Mouse (Mus musculus) myocyte (in vitro differentiated cells): ENCODE measurements around the gene Trappc3. TPM values are rescaled to one million over a fixed set of nuclear protein-coding genes. Genes with fewer than 3 reads are reported as not detected.

Experiments
- H3K27me3 ChIP-seq: one replicate; pipeline ENCODE4 v1.6.1; 2011; ENCODE audit not compliant: control insufficient read depth, insufficient read depth, insufficient read length
- H3K36me3 ChIP-seq: one replicate; pipeline ENCODE4 v1.6.1; 2011; ENCODE audit not compliant: control insufficient read depth, insufficient read depth
- H3K4me2 ChIP-seq: one replicate; pipeline ENCODE4 v1.6.1; 2011; ENCODE audit warnings: low read depth, control low read depth
- H3K4me3 ChIP-seq: one replicate; pipeline ENCODE4 v1.5.1; 2011; ENCODE audit warnings: mild to moderate bottlenecking, control low read depth, moderate library complexity
- H3K79me2 ChIP-seq: one replicate; pipeline ENCODE4 v1.6.1; 2011; ENCODE audit not compliant: control insufficient read depth, insufficient read depth
- H3ac ChIP-seq: one replicate; pipeline ENCODE4 v1.6.1; 2011; ENCODE audit not compliant: control insufficient read depth, insufficient read length
- CEBPB ChIP-seq: IDR thresholded peaks from 2 replicates; pipeline ENCODE4 v1.6.1; 2011; ENCODE audit warnings: mild to moderate bottlenecking, moderate library complexity; ENCODE audit not compliant: poor library complexity, insufficient read depth, severe bottlenecking
- E2F4 ChIP-seq: IDR thresholded peaks from one replicate; pipeline ENCODE4 v1.6.1; 2011; ENCODE audit warnings: mild to moderate bottlenecking, control low read depth, moderate library complexity; ENCODE audit not compliant: insufficient read depth
- MAX ChIP-seq: IDR thresholded peaks from one replicate; pipeline ENCODE4 v1.6.1; 2011; ENCODE audit warnings: low read depth, mild to moderate bottlenecking, control low read depth
- MYOD1 ChIP-seq, 3 experiments: IDR thresholded peaks; one replicate each; pipeline ENCODE4 v1.6.1; 2011; ENCODE audit warnings: control low read depth in 2 of 3, low read depth in 2 of 3, mild to moderate bottlenecking in 2 of 3, moderate library complexity in 1 of 3; ENCODE audit not compliant: insufficient read length in 2 of 3, control insufficient read depth in 1 of 3
- MYOG ChIP-seq, 3 experiments: IDR thresholded peaks; one replicate each; pipeline ENCODE4 v1.6.1; 2011; ENCODE audit warnings: control low read depth in 2 of 3, low read depth in 2 of 3, mild to moderate bottlenecking in 2 of 3; ENCODE audit not compliant: insufficient read length in 2 of 3, control insufficient read depth in 1 of 3, insufficient read depth in 1 of 3
- POLR2A ChIP-seq: IDR thresholded peaks from one replicate; pipeline ENCODE4 v1.6.1; 2011; ENCODE audit warnings: low read depth, mild to moderate bottlenecking, control low read depth, moderate library complexity; ENCODE audit not compliant: insufficient read length
- POLR2AphosphoS2 ChIP-seq: IDR thresholded peaks from one replicate; pipeline ENCODE4 v1.6.1; 2011; ENCODE audit warnings: low read depth, control low read depth; ENCODE audit not compliant: insufficient read length
- REST ChIP-seq: IDR thresholded peaks from one replicate; pipeline ENCODE4 v1.6.1; 2011; ENCODE audit warnings: mild to moderate bottlenecking, control low read depth, moderate library complexity; ENCODE audit not compliant: insufficient read depth, insufficient read length
- SRF ChIP-seq: IDR thresholded peaks from one replicate; pipeline ENCODE4 v1.6.1; 2011; ENCODE audit warnings: low read depth; ENCODE audit not compliant: control insufficient read depth, insufficient read length
- TCF12 ChIP-seq: IDR thresholded peaks from one replicate; pipeline ENCODE4 v1.6.1; 2011; ENCODE audit warnings: mild to moderate bottlenecking, control low read depth; ENCODE audit not compliant: poor library complexity, insufficient read depth, severe bottlenecking
- TCF3 ChIP-seq: IDR thresholded peaks from one replicate; pipeline ENCODE4 v1.6.1; 2011; ENCODE audit warnings: low read depth, control low read depth; ENCODE audit not compliant: insufficient read length
- USF1 ChIP-seq: IDR thresholded peaks from one replicate; pipeline ENCODE4 v1.6.1; 2011; ENCODE audit warnings: low read depth, mild to moderate bottlenecking, control low read depth, moderate library complexity
- polyA plus RNA-seq: library from polyadenylated mRNA; unstranded; fragments of >200 nt; fragmentation: generic; extraction: Trizol; gene quantifications from one replicate; pipeline ENCODE4 v1.2.1, GENCODE M21; 2012; ENCODE audit warnings: missing spikeins

The Trappc3 gene
- polyA plus RNA-seq, 1 experiment, result 84.1 TPM

DNA sequence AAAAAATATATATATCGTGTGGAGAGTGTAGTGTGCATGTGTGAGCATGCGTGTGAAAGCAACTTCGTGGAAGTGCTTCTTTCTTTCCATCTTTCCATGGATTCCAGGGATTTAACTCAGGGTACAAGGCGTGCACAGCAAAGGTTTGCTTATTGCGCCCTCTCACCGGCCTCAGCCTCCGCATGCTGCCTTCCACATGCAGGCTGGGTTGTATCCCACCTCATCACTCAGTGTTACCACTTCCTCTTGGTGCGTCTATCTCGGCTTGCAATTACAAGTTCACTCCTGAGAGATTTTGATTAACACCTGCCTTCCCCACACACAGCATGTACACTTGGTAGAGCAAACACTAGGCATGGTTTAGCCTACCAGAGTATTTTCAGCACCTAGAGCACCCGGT, 26.9 kb upstream of the Trappc3 start:
- peaks cover 18% of the 10 kb centered on the region for H3K79me2 ChIP-seq
- no peak overlapping the region for H3ac ChIP-seq
- H3K4me3 ChIP-seq, result no peak overlapping the region
- no peaks in the 10 kb centered on the region for H3K27me3 ChIP-seq
- H3K36me3 ChIP-seq, result peaks cover 70% of the 10 kb centered on the region
- H3K4me2 ChIP-seq, result no peak overlapping the region
- TF ChIP-seq POLR2A, result peak; percentile 11
- TF ChIP-seq SRF, result no peak

- no peak for TF ChIP-seq TCF12
- TF ChIP-seq POLR2AphosphoS2, result peak; percentile 43
- no peak overlapping the region for H3ac ChIP-seq
- H3K79me2 ChIP-seq, result peaks cover 20% of the 10 kb centered on the region
- H3K27me3 ChIP-seq, result no peaks in the 10 kb centered on the region
- no peak overlapping the region for H3K4me3 ChIP-seq
- peak overlapping the region; percentile 24 for H3K4me2 ChIP-seq
- peaks cover 61% of the 10 kb centered on the region for H3K36me3 ChIP-seq
Measured at GRCm38 (mm10) chr4:126236467-126237280, 25.5 kb upstream of the Trappc3 start.

DNA sequence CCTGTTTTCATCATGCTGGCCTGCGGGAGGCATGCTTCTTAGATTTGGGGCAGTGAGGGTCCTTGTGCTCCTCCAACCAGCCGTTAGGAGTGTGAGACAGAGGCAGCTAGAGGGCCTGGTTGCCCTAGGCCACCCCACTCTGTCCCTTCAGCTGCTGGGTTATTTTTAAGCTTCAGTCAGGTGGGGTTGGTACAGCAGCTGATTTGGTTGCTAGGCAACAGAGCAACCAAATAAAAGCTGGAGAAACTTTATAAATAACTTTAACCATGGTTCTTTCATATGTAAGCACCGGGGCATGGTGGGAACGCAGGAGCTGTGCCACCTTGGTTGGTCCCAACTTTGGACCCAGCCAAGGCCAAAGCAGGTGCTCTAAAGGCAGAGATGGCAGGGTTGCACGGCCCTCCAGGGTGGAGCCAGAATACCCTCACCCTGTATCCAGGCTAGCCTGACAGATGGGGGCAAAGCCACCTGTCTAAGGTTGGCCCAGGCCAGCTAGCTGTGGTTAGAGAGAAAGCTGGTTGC, 24.3 kb upstream of the Trappc3 start:
- no peaks in the 10 kb centered on the region for H3K27me3 ChIP-seq
- no peak overlapping the region for H3K4me3 ChIP-seq
- peaks cover 31% of the 10 kb centered on the region for H3K79me2 ChIP-seq
- peaks cover 59% of the 10 kb centered on the region for H3K36me3 ChIP-seq
- peak overlapping the region; percentile 24 for H3K4me2 ChIP-seq
- H3ac ChIP-seq, result no peak overlapping the region
- TF ChIP-seq POLR2AphosphoS2 (no peak), MAX (no peak), TCF12 (no peak), MYOD1 (IDR thresholded peaks at IDR 0.05; ENCODE audit: control insufficient read depth in 1 of 3, insufficient read length in 2 of 3, low read depth in 2 of 3) (peak; percentile 47 to 92 (median 65)), USF1 (no peak), MYOG (IDR thresholded peaks at IDR 0.05; ENCODE audit: control insufficient read depth in 1 of 3, insufficient read depth in 1 of 3, insufficient read length in 2 of 3, low read depth in 2 of 3) (peak; percentile 73 to 88 (median 74)), POLR2A (peak; percentile 9), E2F4 (no peak), SRF (no peak), TCF3 (no peak), REST (no peak), CEBPB (no peak)

GRCm38 (mm10) chr4:126239862-126240475, 22.2 kb upstream of the Trappc3 start:
- no peak overlapping the region for H3K4me2 ChIP-seq
- TF ChIP-seq CEBPB (no peak), USF1 (no peak), POLR2AphosphoS2 (peak; percentile 16)
- H3K36me3 ChIP-seq, result peaks cover 59% of the 10 kb centered on the region
- peaks cover 51% of the 10 kb centered on the region for H3K79me2 ChIP-seq
- H3K27me3 ChIP-seq, result no peaks in the 10 kb centered on the region
- H3K4me3 ChIP-seq, result no peak overlapping the region
- no peak overlapping the region for H3ac ChIP-seq

GRCm38 (mm10) chr4:126241956-126242355, 20.2 kb upstream of the Trappc3 start:
- TF ChIP-seq POLR2A (peak; percentile 37), MYOD1 (IDR thresholded peaks at IDR 0.05; ENCODE audit: control insufficient read depth in 1 of 3, insufficient read length in 2 of 3, low read depth in 2 of 3) (no peak)
- H3K4me2 ChIP-seq, result no peak overlapping the region
- no peak overlapping the region for H3ac ChIP-seq
- H3K4me3 ChIP-seq, result no peak overlapping the region
- H3K36me3 ChIP-seq, result peaks cover 52% of the 10 kb centered on the region
- H3K27me3 ChIP-seq, result no peaks in the 10 kb centered on the region
- peaks cover 71% of the 10 kb centered on the region for H3K79me2 ChIP-seq
